Mouse (Mus musculus): ENCODE measurements at regions not wholly inside any gene's neighbourhood (a gene's known extent, or its start where the extent isn't known, plus 50 kb on each side); places are given as distances from the start of the nearest gene placed in this dataset.

DNA sequence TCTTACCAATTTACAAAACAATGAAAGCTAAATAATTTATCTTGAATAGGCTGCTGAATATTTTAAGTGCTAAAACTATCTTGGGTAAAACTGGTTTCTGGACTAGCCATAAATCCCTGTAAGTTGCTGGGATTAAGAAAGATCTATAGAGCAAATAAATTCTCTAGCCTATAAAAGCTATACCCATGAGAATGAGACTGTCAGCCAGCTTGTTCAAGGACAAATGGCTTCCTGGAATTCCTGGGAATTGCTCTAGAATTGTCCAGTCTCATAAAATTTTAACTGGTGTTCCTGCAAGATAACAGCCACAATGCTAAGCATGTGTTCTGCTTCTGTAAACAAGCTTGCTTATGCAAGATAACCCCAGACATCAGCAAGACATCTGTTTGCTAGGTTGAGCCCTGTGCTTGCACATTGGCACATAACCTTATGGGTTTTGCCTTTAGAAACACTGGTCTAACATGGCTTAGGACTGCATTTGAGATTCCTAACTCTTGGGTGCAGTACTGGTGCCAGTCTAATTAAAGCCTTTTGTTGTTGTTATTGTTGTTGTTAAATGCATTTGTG, 180.2 kb upstream of the Syt10 start:
- Histone ChIP-seq H3K27me3 (ENCODE audit: insufficient read depth, low read length) (no peaks in the 10 kb centered on the region), H3K4me3 (replicated peaks; ENCODE audit: low read length) (no peak overlapping the region), H3K9me3 (ENCODE audit: low read length) (peaks cover 10% of the 10 kb centered on the region; the same call in 1 of the 2 replicates), H3K4me1 (replicated peaks; ENCODE audit: low read depth, low read length) (no peaks in the 10 kb centered on the region), H3K36me3 (ENCODE audit: insufficient read depth, low read length) (no peaks in the 10 kb centered on the region)
- no peak for TF ChIP-seq CTCF (conservative IDR thresholded peaks at IDR 0.05; ENCODE audit: low read length)
- no peak for TF ChIP-seq NANOG (IDR thresholded peaks at IDR 0.05; ENCODE audit: borderline replicate concordance, low read length)
- no peak for TF ChIP-seq POU5F1 (IDR thresholded peaks at IDR 0.05; ENCODE audit: borderline replicate concordance, low read length)

DNA sequence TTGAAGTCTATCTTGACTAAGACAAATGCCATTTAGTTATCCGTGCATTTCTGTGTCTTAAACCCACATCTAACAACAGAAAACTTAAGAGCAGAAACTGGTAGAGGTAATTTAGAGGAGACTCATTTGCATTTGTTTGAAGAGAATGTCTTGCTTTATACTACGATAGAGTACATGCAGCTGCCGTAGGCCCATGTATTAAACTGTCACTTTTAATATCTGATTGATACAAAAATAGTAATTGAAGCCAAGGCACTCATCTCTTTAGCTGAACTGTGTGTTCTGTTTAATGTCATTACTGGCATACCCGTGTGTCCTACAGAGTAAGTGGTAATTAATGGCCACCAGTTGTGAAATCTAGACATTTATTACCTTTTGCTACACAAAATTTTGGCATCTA, 181.5 kb upstream of the Syt10 start:
- Histone ChIP-seq H3K27me3 (ENCODE audit: insufficient read depth, low read length) (no peaks in the 10 kb centered on the region), H3K4me1 (replicated peaks; ENCODE audit: low read depth, low read length) (no peaks in the 10 kb centered on the region), H3K36me3 (ENCODE audit: insufficient read depth, low read length) (no peaks in the 10 kb centered on the region), H3K9me3 (ENCODE audit: low read length) (peaks cover 10% of the 10 kb centered on the region; the same call in 1 of the 2 replicates), H3K4me3 (replicated peaks; ENCODE audit: low read length) (no peak overlapping the region)
- TF ChIP-seq POU5F1 (IDR thresholded peaks at IDR 0.05; ENCODE audit: borderline replicate concordance, low read length), result no peak
- TF ChIP-seq CTCF (conservative IDR thresholded peaks at IDR 0.05; ENCODE audit: low read length), result no peak
- TF ChIP-seq NANOG (IDR thresholded peaks at IDR 0.05; ENCODE audit: borderline replicate concordance, low read length), result no peak

GRCm38 (mm10) chr15:90034356-90034755, 189.8 kb upstream of the Alg10b start:
- Histone ChIP-seq H3K27me3 (ENCODE audit: insufficient read depth, low read length) (no peaks in the 10 kb centered on the region), H3K9me3 (ENCODE audit: low read length) (no peaks in the 10 kb centered on the region), H3K36me3 (ENCODE audit: insufficient read depth, low read length) (no peaks in the 10 kb centered on the region), H3K4me3 (replicated peaks; ENCODE audit: low read length) (no peak overlapping the region), H3K4me1 (replicated peaks; ENCODE audit: low read depth, low read length) (no peaks in the 10 kb centered on the region)
- TF ChIP-seq NANOG (IDR thresholded peaks at IDR 0.05; ENCODE audit: borderline replicate concordance, low read length), result no peak

- no peaks in the 10 kb centered on the region for H3K9me3 ChIP-seq (ENCODE audit: low read length)
- H3K4me3 ChIP-seq (replicated peaks; ENCODE audit: low read length), result no peak overlapping the region
- H3K27me3 ChIP-seq (ENCODE audit: insufficient read depth, low read length), result no peaks in the 10 kb centered on the region
- no peaks in the 10 kb centered on the region for H3K36me3 ChIP-seq (ENCODE audit: insufficient read depth, low read length)
- TF ChIP-seq NANOG (IDR thresholded peaks at IDR 0.05; ENCODE audit: borderline replicate concordance, low read length) (no peak), CTCF (conservative IDR thresholded peaks at IDR 0.05; ENCODE audit: low read length) (no peak), POU5F1 (IDR thresholded peaks at IDR 0.05; ENCODE audit: borderline replicate concordance, low read length) (no peak)
- H3K4me1 ChIP-seq (replicated peaks; ENCODE audit: low read depth, low read length), result no peaks in the 10 kb centered on the region
Measured at GRCm38 (mm10) chr15:90045683-90046082, 178.4 kb upstream of the Alg10b start.

DNA sequence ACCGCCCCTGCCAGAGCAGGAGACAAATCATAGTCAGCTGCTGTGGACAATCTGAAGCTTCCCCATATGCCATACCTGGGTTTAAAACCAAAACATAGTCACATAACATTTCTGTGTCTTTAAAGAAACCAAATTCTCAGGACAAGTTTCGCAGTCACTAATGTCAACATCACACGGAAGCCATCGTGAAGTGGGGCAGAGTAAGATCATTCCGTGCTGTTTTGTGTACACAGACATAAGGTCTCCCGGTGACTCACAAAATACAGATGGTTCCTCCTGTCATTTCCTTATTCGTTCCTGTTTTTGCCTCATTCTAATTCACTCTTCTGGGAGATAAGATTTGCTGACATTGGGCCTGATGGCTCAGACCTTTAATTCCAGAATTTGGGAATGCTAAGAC, 162.1 kb upstream of the Alg10b start:
- Histone ChIP-seq H3K36me3 (ENCODE audit: insufficient read depth, low read length) (no peaks in the 10 kb centered on the region), H3K4me3 (replicated peaks; ENCODE audit: low read length) (no peak overlapping the region), H3K4me1 (replicated peaks; ENCODE audit: low read depth, low read length) (no peaks in the 10 kb centered on the region), H3K9me3 (ENCODE audit: low read length) (no peaks in the 10 kb centered on the region), H3K27me3 (ENCODE audit: insufficient read depth, low read length) (0 out of 2 replicates have a peak, but pooled peaks cover 4% of the 10 kb centered on the region)
- TF ChIP-seq POU5F1 (IDR thresholded peaks at IDR 0.05; ENCODE audit: borderline replicate concordance, low read length) (no peak), NANOG (IDR thresholded peaks at IDR 0.05; ENCODE audit: borderline replicate concordance, low read length) (no peak), CTCF (conservative IDR thresholded peaks at IDR 0.05; ENCODE audit: low read length) (no peak)

- no peak overlapping the region for H3K4me3 ChIP-seq (replicated peaks; ENCODE audit: low read length)
- no peaks in the 10 kb centered on the region for H3K27me3 ChIP-seq (ENCODE audit: insufficient read depth, low read length)
- no peaks in the 10 kb centered on the region for H3K4me1 ChIP-seq (replicated peaks; ENCODE audit: low read depth, low read length)
- H3K9me3 ChIP-seq (ENCODE audit: low read length), result no peaks in the 10 kb centered on the region
- TF ChIP-seq CTCF (conservative IDR thresholded peaks at IDR 0.05; ENCODE audit: low read length), result no peak
- no peak for TF ChIP-seq POU5F1 (IDR thresholded peaks at IDR 0.05; ENCODE audit: borderline replicate concordance, low read length)
- no peak for TF ChIP-seq NANOG (IDR thresholded peaks at IDR 0.05; ENCODE audit: borderline replicate concordance, low read length)
- no peaks in the 10 kb centered on the region for H3K36me3 ChIP-seq (ENCODE audit: insufficient read depth, low read length)
Measured at GRCm38 (mm10) chr15:90065768-90066167, 158.3 kb upstream of the Alg10b start.

DNA sequence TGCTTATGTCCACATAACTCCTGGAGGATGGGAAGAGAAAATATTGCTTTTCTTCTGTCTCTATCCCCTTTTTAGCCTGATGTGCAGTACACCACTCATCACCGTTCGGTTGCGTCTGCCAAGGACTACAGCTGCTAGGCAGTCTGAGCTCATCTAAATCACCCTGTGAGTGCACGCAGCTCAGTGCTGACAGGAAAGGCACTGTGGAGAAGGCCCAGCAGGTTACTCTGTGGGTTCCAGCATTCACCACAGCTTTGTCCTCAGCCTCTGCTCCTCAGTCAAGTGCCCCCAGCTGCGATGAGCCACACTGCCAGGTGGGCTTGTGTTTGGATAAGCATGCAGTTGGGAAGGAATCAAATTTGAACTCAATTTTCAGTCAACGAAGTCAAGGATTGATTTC, 152.0 kb upstream of the Alg10b start:
- H3K4me1 ChIP-seq (replicated peaks; ENCODE audit: low read depth, low read length), result no peaks in the 10 kb centered on the region
- no peaks in the 10 kb centered on the region for H3K9me3 ChIP-seq (ENCODE audit: low read length)
- TF ChIP-seq CTCF (conservative IDR thresholded peaks at IDR 0.05; ENCODE audit: low read length) (no peak), POU5F1 (IDR thresholded peaks at IDR 0.05; ENCODE audit: borderline replicate concordance, low read length) (no peak), NANOG (IDR thresholded peaks at IDR 0.05; ENCODE audit: borderline replicate concordance, low read length) (no peak)
- H3K4me3 ChIP-seq (replicated peaks; ENCODE audit: low read length), result no peak overlapping the region
- no peaks in the 10 kb centered on the region for H3K27me3 ChIP-seq (ENCODE audit: insufficient read depth, low read length)
- no peaks in the 10 kb centered on the region for H3K36me3 ChIP-seq (ENCODE audit: insufficient read depth, low read length)

GRCm38 (mm10) chr15:90082175-90082951, 141.7 kb upstream of the Alg10b start:
- H3K9me3 ChIP-seq (ENCODE audit: low read length), result no peaks in the 10 kb centered on the region
- H3K36me3 ChIP-seq (ENCODE audit: insufficient read depth, low read length), result no peaks in the 10 kb centered on the region
- TF ChIP-seq CTCF (conservative IDR thresholded peaks at IDR 0.05; ENCODE audit: low read length) (no peak), NANOG (IDR thresholded peaks at IDR 0.05; ENCODE audit: borderline replicate concordance, low read length) (no peak), POU5F1 (IDR thresholded peaks at IDR 0.05; ENCODE audit: borderline replicate concordance, low read length) (no peak)
- no peak overlapping the region for H3K4me3 ChIP-seq (replicated peaks; ENCODE audit: low read length)
- H3K4me1 ChIP-seq (replicated peaks; ENCODE audit: low read depth, low read length), result no peaks in the 10 kb centered on the region
- no peaks in the 10 kb centered on the region for H3K27me3 ChIP-seq (ENCODE audit: insufficient read depth, low read length)

Data from E14TG2a.4 (cell line).